Mouse (Mus musculus): ENCODE results near the gene Hoxd4. TPM values are rescaled to one million over a fixed set of nuclear protein-coding genes. Genes with fewer than 3 reads are reported as not detected.
A peak's percentile ranks its signal among the peaks of the same experiment; 100 is the strongest.

The Hoxd4 gene
- total and polyA plus RNA-seq, 3 experiments: 2.6 to 10.8 (median 4.7) TPM

- ATAC-seq (ENCODE audit: extremely low read depth, insufficient number of reproducible peaks, low FRiP score, poor library complexity, severe bottlenecking): no peak
- Histone ChIP-seq H3K4me1 (ENCODE audit: insufficient read depth, low read depth, low read length) (no peaks in the 10 kb centered on the region), H3K9me3 (replicated peaks) (peaks cover 9% of the 10 kb centered on the region), H3K4me3 (ENCODE audit: low read depth, low read length) (no peak overlapping the region; the same call in 1 of the 2 replicates), H3K36me3 (replicated peaks) (no peaks in the 10 kb centered on the region), H3K27me3 (ENCODE audit: insufficient read depth, low read length) (peaks cover 16% of the 10 kb centered on the region; the same call in 1 of the 2 replicates)
- DNase-seq (ENCODE audit: low spot score): no peak
- TF ChIP-seq TAL1 (conservative IDR thresholded peaks at IDR 0.05; ENCODE audit: low read depth, low read length) (no peak), POLR2AphosphoS5 (IDR thresholded peaks at IDR 0.05; ENCODE audit: insufficient replicate concordance, low read depth, low read length) (no peak), GATA1 (IDR thresholded peaks at IDR 0.05; ENCODE audit: borderline replicate concordance, low read length) (no peak), CTCF (IDR thresholded peaks at IDR 0.05; ENCODE audit: low read depth, low read length) (no peak), GATA2 (IDR thresholded peaks at IDR 0.05; ENCODE audit: borderline replicate concordance, low read depth, low read length) (no peak)
These were observed 13.3 kb upstream of the Hoxd4 start for GRCm38 (mm10) chr2:74698201-74699052.

- DNase-seq (ENCODE audit: low spot score) (no peak), ATAC-seq (ENCODE audit: extremely low read depth, insufficient number of reproducible peaks, low FRiP score, poor library complexity, severe bottlenecking) (no peak)
- peaks cover 16% of the 10 kb centered on the region; the same call in 1 of the 2 replicates for H3K27me3 ChIP-seq (ENCODE audit: insufficient read depth, low read length)
- H3K4me3 ChIP-seq (ENCODE audit: low read depth, low read length): no peak overlapping the region
- no peaks in the 10 kb centered on the region for H3K36me3 ChIP-seq (replicated peaks)
- TF ChIP-seq CTCF (IDR thresholded peaks at IDR 0.05; ENCODE audit: low read depth, low read length) (no peak), TAL1 (conservative IDR thresholded peaks at IDR 0.05; ENCODE audit: low read depth, low read length) (no peak), GATA2 (IDR thresholded peaks at IDR 0.05; ENCODE audit: borderline replicate concordance, low read depth, low read length) (no peak), GATA1 (IDR thresholded peaks at IDR 0.05; ENCODE audit: borderline replicate concordance, low read length) (no peak), POLR2AphosphoS5 (IDR thresholded peaks at IDR 0.05; ENCODE audit: insufficient replicate concordance, low read depth, low read length) (no peak)
- peaks cover 9% of the 10 kb centered on the region for H3K9me3 ChIP-seq (replicated peaks)
- no peaks in the 10 kb centered on the region for H3K4me1 ChIP-seq (ENCODE audit: insufficient read depth, low read depth, low read length)
These were observed 12.7 kb upstream of the Hoxd4 start for GRCm38 (mm10) chr2:74699053-74699430.

- Histone ChIP-seq H3K4me1 (ENCODE audit: insufficient read depth, low read depth, low read length) (no peaks in the 10 kb centered on the region), H3K4me3 (ENCODE audit: low read depth, low read length) (no peak overlapping the region), H3K9me3 (replicated peaks) (peaks cover 13% of the 10 kb centered on the region), H3K27me3 (ENCODE audit: insufficient read depth, low read length) (peaks cover 16% of the 10 kb centered on the region; the same call in 1 of the 2 replicates), H3K36me3 (replicated peaks) (no peaks in the 10 kb centered on the region)
- ATAC-seq (ENCODE audit: extremely low read depth, insufficient number of reproducible peaks, low FRiP score, poor library complexity, severe bottlenecking): no peak
- DNase-seq (ENCODE audit: low spot score): no peak
- TF ChIP-seq POLR2AphosphoS5 (IDR thresholded peaks at IDR 0.05; ENCODE audit: insufficient replicate concordance, low read depth, low read length) (no peak), CTCF (IDR thresholded peaks at IDR 0.05; ENCODE audit: low read depth, low read length) (no peak), GATA1 (IDR thresholded peaks at IDR 0.05; ENCODE audit: borderline replicate concordance, low read length) (no peak), GATA2 (IDR thresholded peaks at IDR 0.05; ENCODE audit: borderline replicate concordance, low read depth, low read length) (no peak), TAL1 (conservative IDR thresholded peaks at IDR 0.05; ENCODE audit: low read depth, low read length) (no peak)
These were observed 11.8 kb upstream of the Hoxd4 start for GRCm38 (mm10) chr2:74699664-74700545.

GRCm38 (mm10) chr2:74700546-74701112 lies 11.1 kb upstream of the Hoxd4 start:
- H3K27me3 ChIP-seq (ENCODE audit: insufficient read depth, low read length): peaks cover 16% of the 10 kb centered on the region; the same call in 1 of the 2 replicates
- no peak for DNase-seq (ENCODE audit: low spot score)
- H3K4me1 ChIP-seq (ENCODE audit: insufficient read depth, low read depth, low read length): no peaks in the 10 kb centered on the region
- no peak overlapping the region for H3K4me3 ChIP-seq (ENCODE audit: low read depth, low read length)
- no peak for ATAC-seq (ENCODE audit: extremely low read depth, insufficient number of reproducible peaks, low FRiP score, poor library complexity, severe bottlenecking)
- peaks cover 19% of the 10 kb centered on the region for H3K9me3 ChIP-seq (replicated peaks)
- TF ChIP-seq POLR2AphosphoS5 (IDR thresholded peaks at IDR 0.05; ENCODE audit: insufficient replicate concordance, low read depth, low read length) (no peak), TAL1 (conservative IDR thresholded peaks at IDR 0.05; ENCODE audit: low read depth, low read length) (no peak)
- H3K36me3 ChIP-seq (replicated peaks): no peaks in the 10 kb centered on the region

- Histone ChIP-seq H3K4me3 (ENCODE audit: low read depth, low read length) (no peak overlapping the region), H3K4me1 (ENCODE audit: insufficient read depth, low read depth, low read length) (no peaks in the 10 kb centered on the region), H3K36me3 (replicated peaks) (no peaks in the 10 kb centered on the region), H3K9me3 (replicated peaks) (peaks cover 21% of the 10 kb centered on the region), H3K27me3 (ENCODE audit: insufficient read depth, low read length) (peaks cover 11% of the 10 kb centered on the region; the same call in 1 of the 2 replicates)
- no peak for ATAC-seq (ENCODE audit: extremely low read depth, insufficient number of reproducible peaks, low FRiP score, poor library complexity, severe bottlenecking)
- TF ChIP-seq TAL1 (conservative IDR thresholded peaks at IDR 0.05; ENCODE audit: low read depth, low read length): no peak
- TF ChIP-seq CTCF (IDR thresholded peaks at IDR 0.05; ENCODE audit: low read depth, low read length): peak; percentile 44
- peak; percentile 23 for DNase-seq (ENCODE audit: low spot score)
These were observed 9.5 kb upstream of the Hoxd4 start for GRCm38 (mm10) chr2:74701949-74702819.
